Mouse (Mus musculus) kidney, embryonic 14.5 days (tissue): ENCODE results near the gene Ppp2r1b. TPM values are rescaled to one million over a fixed set of nuclear protein-coding genes. Genes with fewer than 3 reads are reported as not detected.

Experiments used
- ATAC-seq: fragments of 200-750 bp; cut with Nextera tagmentation; 2 replicates; pipeline ENCODE4 v1.8.0; 2017; ENCODE audit warnings: moderate number of reproducible peaks, mild to moderate bottlenecking, moderate TSS enrichment, moderate library complexity; ENCODE audit not compliant: low FRiP score, low TSS enrichment
- H3K27ac ChIP-seq: fragments of 300-500 bp; sonication (generic); 2 replicates; pipeline ENCODE4 v1.5.1; 2014; ENCODE audit warnings: low read depth, mild to moderate bottlenecking, low read length, moderate library complexity, mixed read lengths
- H3K27me3 ChIP-seq: fragments of 300-500 bp; sonication (generic); 2 replicates; pipeline ENCODE4 v1.6.1; 2014; ENCODE audit warnings: mild to moderate bottlenecking, low read length; ENCODE audit not compliant: control insufficient read depth, insufficient read depth
- H3K36me3 ChIP-seq: fragments of 300-500 bp; sonication (generic); 2 replicates; pipeline ENCODE4 v1.6.1; 2014; ENCODE audit warnings: low read length, mixed read lengths; ENCODE audit not compliant: control insufficient read depth, insufficient read depth
- H3K4me1 ChIP-seq: fragments of 300-500 bp; sonication (generic); 2 replicates; pipeline ENCODE4 v1.6.1; 2014; ENCODE audit warnings: low read length, mixed read lengths; ENCODE audit not compliant: control insufficient read depth, insufficient read depth
- H3K4me2 ChIP-seq: fragments of 300-500 bp; sonication (generic); replicated peaks from 2 replicates; pipeline ENCODE4 v1.6.1; 2014; ENCODE audit warnings: low read depth, mild to moderate bottlenecking, low read length
- H3K4me3 ChIP-seq: fragments of 300-500 bp; sonication (generic); 2 replicates; pipeline ENCODE4 v1.5.1; 2014; ENCODE audit warnings: mild to moderate bottlenecking, low read length
- H3K9ac ChIP-seq: fragments of 300-500 bp; sonication (generic); 2 replicates; pipeline ENCODE4 v1.6.1; 2014; ENCODE audit warnings: low read depth, mild to moderate bottlenecking, low read length, moderate library complexity
- H3K9me3 ChIP-seq: fragments of 300-500 bp; sonication (generic); 2 replicates; pipeline ENCODE4 v1.6.1; 2016; ENCODE audit warnings: low read length; ENCODE audit not compliant: control insufficient read depth
- WGBS: fragments of 180-500 bp; shearing (Covaris S2); extraction: QIAGEN DNeasy Blood & Tissue Kit; methylation state at CpG from one replicate; pipeline ENCODE4 v1.1.7; 2014; 5-methylcytosine and 5-hydroxymethylcytosine counted together
- polyA plus RNA-seq: library from polyadenylated mRNA; unstranded; fragments of >200 nt; fragmentation: Nextera tagmentation; extraction: Ambion mirVana; gene quantifications from 2 replicates; pipeline ENCODE4 v1.2.1, GENCODE M21; 2014

Ppp2r1b gene
- polyA plus RNA-seq, 1 experiment from 2014 or later = 89.4 TPM

GRCm38 (mm10) chr9:50847606-50848368 lies 2.7 kb downstream of the Ppp2r1b start:
- Histone ChIP-seq H3K4me3 (no peak overlapping the region), H3K9me3 (no peaks in the 10 kb centered on the region), H3K4me2 (no peak overlapping the region), H3K36me3 (peaks cover 10% of the 10 kb centered on the region), H3K9ac (no peak overlapping the region), H3K27ac (no peak overlapping the region), H3K27me3 (no peaks in the 10 kb centered on the region), H3K4me1 (no peaks in the 10 kb centered on the region; the same call in 1 of the 2 replicates)
- no peak for ATAC-seq
- WGBS = 52% methylated on average over 12 of the region's 12 CpGs

- WGBS = 69% methylated on average over 5 of the region's 5 CpGs
- Histone ChIP-seq H3K4me3 (no peak overlapping the region), H3K27me3 (no peaks in the 10 kb centered on the region), H3K36me3 (peaks cover 5% of the 10 kb centered on the region; the same call in 1 of the 2 replicates), H3K4me2 (no peak overlapping the region), H3K27ac (no peak overlapping the region), H3K4me1 (peaks cover 4% of the 10 kb centered on the region; the same call in 1 of the 2 replicates), H3K9ac (no peak overlapping the region), H3K9me3 (no peaks in the 10 kb centered on the region)
- no peak for ATAC-seq
These were observed 3.7 kb downstream of the Ppp2r1b start for GRCm38 (mm10) chr9:50848821-50849220.

GRCm38 (mm10) chr9:50849249-50849648 lies 4.1 kb downstream of the Ppp2r1b start:
- no peak overlapping the region for H3K27ac ChIP-seq
- no peak overlapping the region for H3K9ac ChIP-seq
- no peak overlapping the region for H3K4me3 ChIP-seq
- no peaks in the 10 kb centered on the region for H3K27me3 ChIP-seq
- peak; percentile 48 for ATAC-seq
- no peaks in the 10 kb centered on the region for H3K9me3 ChIP-seq
- H3K4me2 ChIP-seq = no peak overlapping the region
- peaks cover 8% of the 10 kb centered on the region for H3K4me1 ChIP-seq
- H3K36me3 ChIP-seq = peaks cover 4% of the 10 kb centered on the region; the same call in 1 of the 2 replicates
- 21% methylated on average over 8 of the region's 8 CpGs for WGBS

GRCm38 (mm10) chr9:50849755-50850154 lies 4.7 kb downstream of the Ppp2r1b start:
- 76% methylated on average over 9 of the region's 9 CpGs for WGBS
- no peak for ATAC-seq
- no peaks in the 10 kb centered on the region for H3K36me3 ChIP-seq
- peaks cover 13% of the 10 kb centered on the region for H3K4me1 ChIP-seq
- no peak overlapping the region for H3K4me2 ChIP-seq
- no peak overlapping the region for H3K9ac ChIP-seq
- no peaks in the 10 kb centered on the region for H3K9me3 ChIP-seq
- H3K4me3 ChIP-seq = no peak overlapping the region
- H3K27ac ChIP-seq = no peak overlapping the region
- H3K27me3 ChIP-seq = no peaks in the 10 kb centered on the region

GRCm38 (mm10) chr9:50850271-50850670 lies 5.2 kb downstream of the Ppp2r1b start:
- ATAC-seq = no peak
- WGBS = 28% methylated on average over 11 of the region's 11 CpGs
- no peak overlapping the region for H3K27ac ChIP-seq
- H3K4me3 ChIP-seq = no peak overlapping the region
- H3K27me3 ChIP-seq = no peaks in the 10 kb centered on the region
- peaks cover 13% of the 10 kb centered on the region for H3K4me1 ChIP-seq
- H3K36me3 ChIP-seq = no peaks in the 10 kb centered on the region
- H3K9ac ChIP-seq = no peak overlapping the region
- no peak overlapping the region; the same call in 1 of the 2 replicates for H3K4me2 ChIP-seq
- H3K9me3 ChIP-seq = no peaks in the 10 kb centered on the region

GRCm38 (mm10) chr9:50850713-50851112 lies 5.6 kb downstream of the Ppp2r1b start:
- 63% methylated on average over 8 of the region's 8 CpGs for WGBS

GRCm38 (mm10) chr9:50852634-50853349 lies 7.7 kb downstream of the Ppp2r1b start:
- 48% methylated on average over 17 of the region's 17 CpGs for WGBS
- H3K4me2 ChIP-seq = 0 out of 2 replicates have a peak overlapping the region, but pooled peaks have one; percentile 6
- no peak overlapping the region for H3K9ac ChIP-seq

More at GRCm38 (mm10) chr9:50850713-50851112, 5.6 kb downstream of the Ppp2r1b start:
- H3K4me2 ChIP-seq = no peak overlapping the region
- H3K4me3 ChIP-seq = no peak overlapping the region
- no peak for ATAC-seq
- no peaks in the 10 kb centered on the region for H3K9me3 ChIP-seq
- H3K27ac ChIP-seq = no peak overlapping the region
- H3K4me1 ChIP-seq = peaks cover 13% of the 10 kb centered on the region
- no peaks in the 10 kb centered on the region for H3K36me3 ChIP-seq
- no peak overlapping the region for H3K9ac ChIP-seq
- H3K27me3 ChIP-seq = no peaks in the 10 kb centered on the region

GRCm38 (mm10) chr9:50854376-50854775 lies 9.3 kb downstream of the Ppp2r1b start:
- H3K27ac ChIP-seq = 0 out of 2 replicates have a peak overlapping the region, but pooled peaks have one; percentile 47
- no peak overlapping the region for H3K4me3 ChIP-seq
- 32% methylated on average over 8 of the region's 8 CpGs for WGBS
- no peak for ATAC-seq
- H3K4me1 ChIP-seq = peaks cover 19% of the 10 kb centered on the region
- H3K4me2 ChIP-seq = no peak overlapping the region
- no peaks in the 10 kb centered on the region for H3K27me3 ChIP-seq
- peaks cover 7% of the 10 kb centered on the region; the same call in 1 of the 2 replicates for H3K36me3 ChIP-seq
- no peak overlapping the region for H3K9ac ChIP-seq
- no peaks in the 10 kb centered on the region for H3K9me3 ChIP-seq

More at GRCm38 (mm10) chr9:50852634-50853349, 7.7 kb downstream of the Ppp2r1b start:
- no peak overlapping the region for H3K4me3 ChIP-seq
- H3K27me3 ChIP-seq = no peaks in the 10 kb centered on the region
- peaks cover 15% of the 10 kb centered on the region for H3K4me1 ChIP-seq
- H3K9me3 ChIP-seq = no peaks in the 10 kb centered on the region
- H3K36me3 ChIP-seq = no peaks in the 10 kb centered on the region
- no peak for ATAC-seq
- no peak overlapping the region for H3K27ac ChIP-seq
